Mouse (Mus musculus) subcutaneous adipose tissue, adult 2 months (tissue): Measurements from ENCODE around the gene Fbxl20. TPM values are rescaled to one million over a fixed set of nuclear protein-coding genes. Genes with fewer than 3 reads are reported as not detected.

ENCODE experiments used
- polyA plus RNA-seq: library from polyadenylated mRNA; depleted of rRNA; stranded (reverse); fragments of >200 nt; gene quantifications from 2 replicates; pipeline ENCODE4 v1.2.3, GENCODE M21; 2012; ENCODE audit warnings: low replicate concordance; rRNA removed

The Fbxl20 gene
- polyA plus RNA-seq, result 25.0 and 26.4 TPM in 2 replicates

DNA sequence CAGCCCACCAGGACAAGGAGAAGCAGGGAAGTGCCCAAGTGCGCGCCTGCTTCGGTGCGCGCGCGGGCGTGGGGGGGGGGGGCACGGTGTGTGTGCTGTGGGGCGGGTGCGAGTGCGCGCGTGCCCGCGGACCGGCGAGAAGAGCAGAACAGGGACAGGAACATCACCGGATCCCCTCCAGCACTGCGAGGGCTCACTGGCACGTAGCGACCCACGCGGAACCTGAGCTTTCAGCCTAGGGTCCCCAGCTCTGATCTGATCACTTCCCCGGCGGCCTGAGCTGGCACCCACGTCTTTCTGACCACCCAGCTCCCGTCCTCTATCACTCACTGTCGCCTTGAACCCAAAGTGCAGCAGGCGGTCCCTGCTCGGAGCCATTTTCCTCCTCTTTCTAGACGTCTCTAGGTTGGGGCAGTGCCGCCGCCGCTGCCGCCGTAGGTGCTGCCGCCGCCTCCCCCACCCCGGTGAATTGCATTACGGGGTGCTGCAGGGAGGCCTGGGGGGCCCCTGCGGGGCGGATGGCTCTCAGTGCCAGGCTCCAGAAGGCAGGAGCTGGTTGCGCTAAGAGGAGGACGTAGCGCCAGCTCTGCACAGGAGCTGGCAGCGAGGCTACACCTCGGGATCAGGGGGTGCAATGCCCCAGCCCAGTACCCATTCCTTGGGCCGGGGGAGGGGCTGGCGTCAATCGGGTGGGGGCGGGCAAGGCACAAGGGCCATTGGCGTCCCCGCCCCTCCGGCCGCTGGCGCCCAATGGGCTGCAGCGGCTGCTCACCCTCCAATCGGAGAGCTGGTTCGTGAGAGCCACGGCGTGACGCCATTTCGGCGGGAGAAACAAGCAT, at the start of gene Fbxl20:
TSS of gene Fbxl20 (minus strand) at position 618 of the 839 bp plus-strand sequence.

DNA sequence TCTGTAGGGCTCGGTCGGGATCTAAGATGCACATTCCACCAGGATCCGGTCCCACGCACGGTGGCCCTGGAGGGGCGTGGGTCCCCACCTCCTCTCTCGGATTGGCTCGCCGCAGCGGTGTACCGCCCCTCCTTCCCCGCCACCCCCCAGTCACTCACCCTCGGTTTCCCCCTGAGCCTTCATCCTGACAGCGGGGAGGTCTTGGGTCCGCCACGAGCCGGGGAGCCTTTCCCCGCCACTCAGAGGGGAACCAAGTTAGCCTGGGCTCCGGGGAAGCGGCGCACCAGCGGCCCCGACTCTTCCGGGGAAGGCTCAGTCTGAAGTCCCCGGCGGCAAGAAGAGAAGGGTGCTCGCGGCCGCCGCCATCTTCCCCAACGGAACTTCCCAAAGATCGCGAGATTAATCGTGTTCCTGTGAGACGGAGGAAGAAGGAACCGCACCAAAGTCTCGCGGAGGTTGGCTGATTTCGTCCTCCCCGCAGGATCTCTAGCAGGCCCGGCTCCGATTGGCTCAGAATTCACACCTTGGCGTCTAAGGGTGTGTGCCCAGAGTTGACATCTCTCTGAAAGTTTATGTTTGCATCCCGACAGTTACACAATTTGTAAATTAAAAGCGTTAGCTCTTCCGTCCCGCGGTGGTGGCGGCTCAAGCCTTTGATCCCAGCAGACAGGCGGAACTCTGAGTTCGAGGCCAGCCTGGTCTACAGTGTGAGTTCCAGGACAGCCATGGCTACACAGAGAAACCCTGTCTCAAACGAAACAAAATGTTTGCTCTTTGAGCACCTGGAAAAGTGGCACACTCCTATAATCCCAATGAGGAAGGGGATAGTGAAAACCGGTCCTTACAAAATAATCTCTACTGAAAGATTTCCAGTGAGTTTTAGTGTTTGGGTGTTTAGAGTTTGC, 43.0 kb upstream of the Fbxl20 start, which contains the start of gene Med1:
TSS of gene Med1 (minus strand) at position 393 of the 905 bp plus-strand sequence.

DNA sequence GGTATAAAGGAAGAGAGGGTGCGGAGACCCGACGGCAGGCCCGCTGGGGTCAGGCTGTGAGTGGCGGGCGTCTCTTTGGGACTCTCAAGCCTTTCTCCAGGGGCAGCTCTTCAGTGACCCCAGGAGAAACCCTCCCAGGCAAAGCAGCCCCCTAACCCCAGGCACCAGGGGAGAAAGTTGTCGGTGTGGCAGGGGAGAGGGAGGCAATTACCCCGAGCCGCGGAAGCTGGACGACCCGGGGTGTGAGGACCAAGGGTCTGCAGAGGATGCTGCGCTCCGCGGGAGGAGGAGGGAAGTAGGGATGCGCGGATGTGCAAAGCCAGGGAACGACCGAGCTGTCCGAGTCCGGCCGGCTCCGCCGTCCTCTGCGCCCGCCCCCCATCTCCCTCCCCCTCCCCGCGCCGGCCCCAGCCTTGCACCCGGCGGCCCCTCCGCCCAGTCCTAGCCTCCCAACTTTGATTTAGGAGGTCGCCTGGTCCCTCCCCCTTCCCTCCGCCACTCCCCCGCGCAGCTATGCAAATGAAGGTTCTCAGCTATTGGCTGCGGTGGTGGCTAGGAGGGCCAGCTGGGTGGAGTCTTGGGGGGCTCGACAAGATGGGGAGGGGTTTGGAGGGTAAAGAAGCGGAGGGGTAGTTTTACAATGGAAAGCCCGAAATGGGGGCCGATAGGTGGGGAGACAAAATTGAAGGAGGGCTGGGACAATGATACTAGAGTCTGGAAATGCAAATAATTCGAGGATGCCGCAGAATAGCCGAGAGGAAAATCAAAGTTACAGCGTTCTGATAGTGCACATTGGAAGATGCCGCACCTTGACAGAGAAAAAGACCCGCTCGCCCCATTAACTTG, 97.0 kb downstream of the Fbxl20 start, which contains the start of gene Stac2:
TSS of gene Stac2 (minus strand) at position 474 of the 846 bp plus-strand sequence.

Other genes starting within 250 kb of the Fbxl20 start
- gene Plxdc1, start 164.0 kb downstream of the Fbxl20 start, polyA plus RNA-seq, result 3.9 and 8.7 TPM in 2 replicates
- gene Arl5c, start 154.2 kb downstream of the Fbxl20 start, polyA plus RNA-seq, result 2.8 and 5.9 TPM in 2 replicates
- 6.9 and 35.2 TPM in 2 replicates for gene Cacnb1, start 127.4 kb downstream of the Fbxl20 start, polyA plus RNA-seq
- gene Rpl19, start 123.7 kb downstream of the Fbxl20 start, polyA plus RNA-seq, result 558 and 1,241 TPM in 2 replicates
- gene Stac2, start 96.9 kb downstream of the Fbxl20 start, polyA plus RNA-seq, result 1.2 and 3.1 TPM in 2 replicates
- gene Med1, start 42.9 kb upstream of the Fbxl20 start, polyA plus RNA-seq, result 14.6 and 19.2 TPM in 2 replicates
- 12.8 and 19.3 TPM in 2 replicates for gene Cdk12, start 52.7 kb upstream of the Fbxl20 start, polyA plus RNA-seq
- not detected in 2 replicates for gene Neurod2, start 179.2 kb upstream of the Fbxl20 start, polyA plus RNA-seq
- gene Ppp1r1b, start 198.0 kb upstream of the Fbxl20 start, polyA plus RNA-seq, result 0.16 and 2.8 TPM in 2 replicates
- gene Stard3, start 208.0 kb upstream of the Fbxl20 start, polyA plus RNA-seq, result 59.8 and 72.5 TPM in 2 replicates
- gene Tcap, start 233.4 kb upstream of the Fbxl20 start, polyA plus RNA-seq, result 0.26 and 1.4 TPM in 2 replicates
- not detected in 2 replicates for gene Pnmt, start 236.0 kb upstream of the Fbxl20 start, polyA plus RNA-seq